Mouse (Mus musculus) liver, embryonic 15.5 days (tissue): Measurements from ENCODE around the gene 1700034J05Rik. TPM values are rescaled to one million over a fixed set of nuclear protein-coding genes. Genes with fewer than 3 reads are reported as not detected.

Source experiments
- ATAC-seq: fragments of 200-750 bp; cut with Nextera tagmentation; 2 replicates; pipeline ENCODE4 v1.8.0; 2017; ENCODE audit warnings: moderate number of reproducible peaks, mild to moderate bottlenecking, moderate library complexity; ENCODE audit not compliant: insufficient read depth
- H3K27ac ChIP-seq: fragments of 300-500 bp; sonication (generic); replicated peaks from 2 replicates; pipeline ENCODE4 v1.5.1; 2015; ENCODE audit warnings: mild to moderate bottlenecking, inconsistent platforms
- H3K27me3 ChIP-seq: fragments of 300-500 bp; sonication (generic); 2 replicates; pipeline ENCODE4 v1.6.1; 2015; ENCODE audit warnings: mild to moderate bottlenecking, inconsistent platforms
- H3K36me3 ChIP-seq: fragments of 300-500 bp; sonication (generic); replicated peaks from 2 replicates; pipeline ENCODE4 v1.6.1; 2015; ENCODE audit warnings: moderate library complexity, mild to moderate bottlenecking, inconsistent platforms
- H3K4me1 ChIP-seq: fragments of 300-500 bp; sonication (generic); replicated peaks from 2 replicates; pipeline ENCODE4 v1.6.1; 2015; ENCODE audit warnings: inconsistent platforms
- H3K4me2 ChIP-seq: fragments of 300-500 bp; sonication (generic); 2 replicates; pipeline ENCODE4 v1.6.1; 2015; ENCODE audit warnings: moderate library complexity, mild to moderate bottlenecking, inconsistent platforms
- H3K4me3 ChIP-seq: fragments of 300-500 bp; sonication (generic); replicated peaks from 2 replicates; pipeline ENCODE4 v1.5.1; 2015; ENCODE audit warnings: mild to moderate bottlenecking, inconsistent platforms
- H3K9ac ChIP-seq: fragments of 300-500 bp; sonication (generic); 2 replicates; pipeline ENCODE4 v1.6.1; 2015; ENCODE audit warnings: moderate library complexity, mild to moderate bottlenecking, inconsistent platforms
- H3K9me3 ChIP-seq: fragments of 300-500 bp; sonication (generic); replicated peaks from 2 replicates; pipeline ENCODE4 v1.6.1; 2016; ENCODE audit warnings: inconsistent platforms
- WGBS: fragments of 180-500 bp; shearing (Covaris S2); methylation state at CpG from one replicate; pipeline ENCODE4 v1.1.7; 2015; ENCODE audit warnings: mixed read lengths; ENCODE audit not compliant: insufficient replicate concordance; 5-methylcytosine and 5-hydroxymethylcytosine counted together
- polyA plus RNA-seq: library from polyadenylated mRNA; unstranded; fragments of >200 nt; fragmentation: Nextera tagmentation; extraction: Ambion mirVana; gene quantifications from 2 replicates; pipeline ENCODE4 v1.2.1, GENCODE M21; 2015

Gene 1700034J05Rik
- polyA plus RNA-seq: 0.05 and 0.06 TPM in 2 replicates

DNA sequence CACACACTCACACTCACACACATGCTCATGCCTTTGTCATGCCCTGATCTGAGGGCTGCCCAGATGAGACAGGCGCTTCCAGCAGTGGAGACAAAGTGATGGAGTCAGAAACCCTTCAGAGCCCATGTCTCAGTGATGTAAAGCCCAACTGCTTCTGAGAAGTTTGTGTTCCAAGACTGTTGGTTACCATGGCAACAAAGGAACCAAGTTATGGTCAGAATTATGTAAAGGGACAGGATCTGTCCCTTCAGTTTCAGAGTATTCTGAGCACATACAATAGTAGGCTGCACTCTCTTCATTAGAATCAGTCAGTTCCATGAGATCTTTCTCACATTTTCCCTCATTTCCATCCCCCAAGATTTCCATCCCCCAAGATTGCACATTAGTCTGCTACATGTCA, at the start of gene 1700034J05Rik:
1700034J05Rik (minus strand) TSS at position 165 of the 400 bp plus-strand sequence.
- no peak for ATAC-seq
- Histone ChIP-seq H3K9me3 (no peaks in the 10 kb centered on the region), H3K27me3 (no peaks in the 10 kb centered on the region), H3K9ac (no peak within 1 kb of the TSS), H3K36me3 (no peaks in the 10 kb centered on the region), H3K4me3 (no peak within 1 kb of the TSS), H3K4me1 (peaks cover 14% of the 10 kb centered on the region), H3K27ac (no peak within 1 kb of the TSS), H3K4me2 (no peak within 1 kb of the TSS)
- 71% methylated on average over 1 of the region's 1 CpGs for WGBS

DNA sequence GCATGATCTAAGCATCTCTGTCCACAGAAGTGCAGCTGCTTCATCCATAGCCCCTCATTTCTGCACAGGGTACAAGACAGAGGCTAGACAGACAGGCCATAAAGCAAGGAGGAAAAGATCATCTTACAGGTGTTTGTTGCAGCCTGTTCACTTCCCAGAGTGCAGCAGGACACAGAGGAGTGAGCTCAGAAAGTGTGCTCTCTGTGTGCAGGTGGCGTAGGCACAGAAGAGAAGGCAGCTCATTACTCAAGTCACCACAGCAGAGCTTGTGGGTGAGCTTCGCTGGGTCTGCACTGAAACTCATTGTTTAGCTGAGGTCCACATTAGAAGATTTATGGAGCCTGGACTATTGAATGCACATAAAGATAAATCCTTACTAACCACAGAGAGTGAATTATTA, 45.5 kb upstream of the 1700034J05Rik start:
- ATAC-seq: no peak
- Histone ChIP-seq H3K9me3 (no peaks in the 10 kb centered on the region), H3K4me1 (no peaks in the 10 kb centered on the region), H3K27ac (no peak overlapping the region), H3K4me3 (no peak overlapping the region), H3K27me3 (no peaks in the 10 kb centered on the region), H3K4me2 (no peak overlapping the region), H3K36me3 (0 out of 2 replicates have a peak, but pooled peaks cover 11% of the 10 kb centered on the region), H3K9ac (no peak overlapping the region)
- 63% methylated on average over 2 of the region's 2 CpGs for WGBS

DNA sequence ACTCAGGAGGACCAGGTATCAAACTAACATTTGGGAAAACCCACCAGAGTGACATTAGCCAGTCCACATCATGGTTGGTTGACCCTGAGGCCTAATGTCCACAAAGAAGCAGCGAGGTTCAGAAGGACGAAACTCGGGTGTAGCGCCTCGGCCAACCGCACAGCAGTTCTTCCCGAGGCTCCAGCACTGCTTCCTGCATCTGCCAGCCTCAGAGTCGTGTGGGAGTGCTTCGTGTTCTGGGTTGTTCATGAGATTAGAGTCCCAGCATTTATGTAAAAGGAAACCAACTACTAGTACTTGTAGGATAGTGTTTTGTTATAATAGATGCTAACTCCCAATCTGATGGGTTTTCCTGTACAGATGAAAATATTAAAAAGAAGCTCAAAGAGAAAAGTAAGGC, 45.1 kb upstream of the 1700034J05Rik start:
- no peak for ATAC-seq
- WGBS: 60% methylated on average over 9 of the region's 9 CpGs
- no peak overlapping the region for H3K27ac ChIP-seq

DNA sequence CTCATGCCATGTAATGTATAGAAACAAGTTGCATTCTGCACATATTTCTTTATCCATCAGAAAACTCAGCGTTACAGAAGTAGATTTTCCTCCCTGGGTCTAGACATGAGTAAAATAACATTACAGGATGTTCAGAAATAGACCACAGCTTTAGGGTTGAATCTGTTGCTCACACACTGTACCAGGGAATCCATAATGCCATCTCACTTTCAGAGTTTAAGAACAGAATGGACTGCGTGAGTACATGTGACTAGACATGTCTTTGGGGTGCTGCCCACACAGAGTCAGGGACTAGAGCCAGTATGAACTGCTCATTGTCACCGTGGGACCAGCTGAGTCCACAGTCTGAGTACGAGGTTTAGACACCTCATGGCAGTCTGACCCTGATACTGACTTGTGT, 44.5 kb upstream of the 1700034J05Rik start:
- Histone ChIP-seq H3K27me3 (no peaks in the 10 kb centered on the region), H3K9ac (no peak overlapping the region), H3K4me3 (no peak overlapping the region), H3K27ac (no peak overlapping the region), H3K36me3 (0 out of 2 replicates have a peak, but pooled peaks cover 7% of the 10 kb centered on the region), H3K4me2 (no peak overlapping the region), H3K9me3 (no peaks in the 10 kb centered on the region), H3K4me1 (no peaks in the 10 kb centered on the region)
- no peak for ATAC-seq
- 64% methylated on average over 4 of the region's 4 CpGs for WGBS

More for the DNA sequence above, 45.1 kb upstream of the 1700034J05Rik start:
- no peaks in the 10 kb centered on the region for H3K27me3 ChIP-seq
- H3K36me3 ChIP-seq: 0 out of 2 replicates have a peak, but pooled peaks cover 11% of the 10 kb centered on the region
- H3K4me3 ChIP-seq: no peak overlapping the region
- no peak overlapping the region for H3K4me2 ChIP-seq
- H3K9ac ChIP-seq: no peak overlapping the region
- H3K4me1 ChIP-seq: no peaks in the 10 kb centered on the region
- no peaks in the 10 kb centered on the region for H3K9me3 ChIP-seq

DNA sequence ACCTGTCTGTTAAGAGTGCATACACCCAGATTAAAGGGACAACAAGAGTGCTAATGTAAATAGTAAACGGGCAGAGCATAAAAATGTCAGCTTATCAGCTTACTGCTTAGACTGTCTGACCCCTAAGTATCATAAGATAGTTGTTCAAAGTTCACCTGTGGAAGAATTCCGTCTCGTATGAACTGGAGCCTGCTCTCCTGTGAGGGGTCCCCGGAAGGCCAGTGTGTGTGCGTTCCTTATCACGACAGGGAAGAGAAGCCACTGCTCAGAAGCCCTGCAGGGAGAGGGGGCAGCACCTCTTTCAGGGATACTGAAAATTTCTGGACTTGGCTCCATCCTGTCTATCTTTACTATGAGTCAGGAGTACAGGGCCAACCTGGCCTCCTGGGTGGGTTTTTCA, 42.8 kb upstream of the 1700034J05Rik start:
- H3K4me2 ChIP-seq: no peak overlapping the region
- no peak for ATAC-seq
- no peaks in the 10 kb centered on the region for H3K9me3 ChIP-seq
- H3K36me3 ChIP-seq: 0 out of 2 replicates have a peak, but pooled peaks cover 4% of the 10 kb centered on the region
- no peak overlapping the region for H3K9ac ChIP-seq
- 59% methylated on average over 6 of the region's 6 CpGs for WGBS
- H3K4me1 ChIP-seq: no peaks in the 10 kb centered on the region
- H3K27me3 ChIP-seq: no peaks in the 10 kb centered on the region
- H3K4me3 ChIP-seq: no peak overlapping the region
- no peak overlapping the region for H3K27ac ChIP-seq

DNA sequence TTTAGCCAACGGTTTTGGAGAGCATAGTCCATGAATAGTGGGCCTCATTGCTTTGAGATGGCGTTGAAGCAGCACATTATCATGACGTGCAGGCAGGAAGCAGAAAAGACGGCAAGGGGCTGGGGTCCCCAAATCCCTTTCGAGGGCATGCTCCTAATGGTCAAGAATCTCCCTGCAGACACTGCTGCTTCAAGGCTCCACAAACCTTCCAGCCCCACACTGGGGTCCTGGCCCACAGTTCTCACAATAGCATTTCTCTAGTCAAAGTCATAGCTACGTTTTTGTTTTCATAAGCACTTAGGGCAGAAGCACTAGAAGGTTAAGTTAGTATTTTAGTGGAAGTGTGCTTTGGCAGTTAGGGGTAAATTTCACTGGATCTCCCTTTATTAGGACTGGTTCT, 41.7 kb upstream of the 1700034J05Rik start:
- Histone ChIP-seq H3K9me3 (no peaks in the 10 kb centered on the region), H3K4me3 (no peak overlapping the region), H3K9ac (no peak overlapping the region), H3K27ac (no peak overlapping the region), H3K36me3 (no peaks in the 10 kb centered on the region), H3K4me2 (no peak overlapping the region), H3K27me3 (no peaks in the 10 kb centered on the region), H3K4me1 (no peaks in the 10 kb centered on the region)
- ATAC-seq: no peak
- WGBS: 69% methylated on average over 6 of the region's 6 CpGs

DNA sequence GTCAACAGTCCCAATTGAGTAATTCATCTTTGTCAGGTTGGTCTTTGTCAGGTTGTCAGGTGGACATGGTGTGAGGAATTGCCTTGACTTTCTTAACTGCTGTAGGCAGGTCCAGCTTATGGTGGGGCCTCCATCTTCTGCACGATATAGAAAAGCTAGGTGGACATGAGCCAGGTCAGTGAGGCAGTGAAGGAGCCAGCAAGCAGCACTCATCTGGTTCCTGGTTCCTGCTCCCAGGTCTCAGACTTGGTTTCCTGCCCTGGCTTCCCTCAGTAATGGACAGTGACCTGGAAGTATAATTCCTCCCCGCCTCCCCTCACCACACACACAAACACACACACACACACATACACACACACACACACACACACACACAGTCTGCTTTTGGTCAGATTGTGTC, 41.2 kb upstream of the 1700034J05Rik start:
- 68% methylated on average over 2 of the region's 2 CpGs for WGBS
- Histone ChIP-seq H3K4me3 (no peak overlapping the region), H3K4me2 (no peak overlapping the region), H3K36me3 (no peaks in the 10 kb centered on the region), H3K27me3 (no peaks in the 10 kb centered on the region), H3K27ac (no peak overlapping the region), H3K9ac (no peak overlapping the region), H3K9me3 (no peaks in the 10 kb centered on the region), H3K4me1 (no peaks in the 10 kb centered on the region)
- no peak for ATAC-seq

DNA sequence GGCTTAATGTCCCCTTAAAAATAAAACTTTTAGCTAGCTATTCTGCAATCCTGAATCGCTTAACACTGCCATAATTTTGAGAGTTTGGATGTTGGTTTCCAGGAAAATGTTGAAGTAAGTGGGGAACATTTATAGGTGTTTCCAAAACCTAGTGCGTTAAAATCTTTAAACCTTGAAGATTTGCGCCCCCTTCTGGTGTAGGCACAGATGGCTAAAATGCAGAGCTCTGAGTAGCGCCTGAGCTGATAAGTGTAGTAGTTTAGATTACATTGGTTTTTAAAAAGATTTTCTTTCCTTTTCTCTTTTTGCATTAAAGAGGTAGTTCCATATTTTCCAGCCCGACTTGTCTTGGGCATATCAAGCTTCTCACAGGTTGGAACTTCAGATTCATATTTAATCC, 40.0 kb upstream of the 1700034J05Rik start:
- WGBS: 32% methylated on average over 5 of the region's 5 CpGs

DNA sequence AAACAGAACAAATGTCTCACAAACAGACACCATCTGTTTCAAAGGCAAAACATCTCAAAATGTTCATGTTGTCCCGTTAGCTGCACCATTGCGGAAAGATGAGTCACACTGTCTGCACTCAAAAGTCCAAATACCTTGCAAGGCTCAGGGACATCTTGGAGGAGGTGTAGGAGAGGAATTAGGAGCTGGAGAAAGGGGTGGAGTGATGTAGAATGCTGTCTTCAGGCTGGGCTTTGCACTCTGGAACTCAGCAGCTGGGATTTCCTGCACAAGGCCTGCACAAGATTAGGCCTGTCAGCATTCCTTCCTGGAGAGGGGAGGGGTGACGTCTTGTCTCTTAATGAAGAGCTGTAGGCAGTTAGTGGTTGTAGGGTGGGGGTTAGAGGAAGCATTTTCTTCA, 30.3 kb upstream of the 1700034J05Rik start:
- H3K4me2 ChIP-seq: no peak overlapping the region
- no peak for ATAC-seq
- no peaks in the 10 kb centered on the region for H3K27me3 ChIP-seq
- H3K9ac ChIP-seq: no peak overlapping the region
- H3K36me3 ChIP-seq: no peaks in the 10 kb centered on the region; the same call in 1 of the 2 replicates
- H3K4me1 ChIP-seq: no peaks in the 10 kb centered on the region
- WGBS: 57% methylated on average over 3 of the region's 3 CpGs
- H3K27ac ChIP-seq: no peak overlapping the region
- no peaks in the 10 kb centered on the region for H3K9me3 ChIP-seq
- no peak overlapping the region for H3K4me3 ChIP-seq

More for the DNA sequence above, 40.0 kb upstream of the 1700034J05Rik start:
- Histone ChIP-seq H3K9ac (no peak overlapping the region), H3K27ac (no peak overlapping the region), H3K36me3 (no peaks in the 10 kb centered on the region), H3K4me2 (no peak overlapping the region), H3K9me3 (no peaks in the 10 kb centered on the region), H3K27me3 (no peaks in the 10 kb centered on the region), H3K4me3 (no peak overlapping the region), H3K4me1 (no peaks in the 10 kb centered on the region)
- no peak for ATAC-seq

DNA sequence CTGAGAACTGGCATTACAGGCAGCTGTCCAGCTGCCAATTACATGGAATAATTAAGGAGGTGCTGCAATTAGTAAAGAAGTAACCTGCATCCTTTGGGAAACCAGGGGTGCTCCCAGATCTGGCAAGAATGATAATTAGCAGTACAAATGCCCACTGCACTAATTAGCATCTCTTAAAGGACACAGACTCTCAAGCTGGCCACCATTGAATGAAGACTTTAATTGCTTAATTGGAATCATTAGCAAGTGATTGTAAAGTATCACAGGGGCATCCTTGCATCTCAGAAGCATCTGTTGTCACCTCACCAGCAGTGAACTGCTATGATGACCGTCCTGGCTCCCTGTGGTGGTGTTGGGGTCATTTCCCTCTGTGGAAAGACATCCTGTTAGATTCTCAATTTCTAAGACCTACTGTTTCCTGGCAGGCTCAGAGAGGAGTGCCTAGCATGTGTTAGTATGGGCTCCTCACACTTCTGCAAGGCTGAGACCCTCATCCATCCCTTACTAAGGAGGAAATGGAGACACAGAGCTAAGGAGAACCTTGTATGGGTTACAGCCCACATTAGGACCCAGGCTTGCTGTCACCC, 27.1 kb upstream of the 1700034J05Rik start:
- no peak overlapping the region for H3K4me2 ChIP-seq
- H3K27ac ChIP-seq: no peak overlapping the region
- no peaks in the 10 kb centered on the region for H3K9me3 ChIP-seq
- H3K36me3 ChIP-seq: no peaks in the 10 kb centered on the region; the same call in 1 of the 2 replicates
- no peak overlapping the region for H3K4me3 ChIP-seq
- H3K9ac ChIP-seq: no peak overlapping the region
- H3K27me3 ChIP-seq: no peaks in the 10 kb centered on the region
- no peak for ATAC-seq
- no peaks in the 10 kb centered on the region for H3K4me1 ChIP-seq
- 68% methylated on average over 1 of the region's 1 CpGs for WGBS

DNA sequence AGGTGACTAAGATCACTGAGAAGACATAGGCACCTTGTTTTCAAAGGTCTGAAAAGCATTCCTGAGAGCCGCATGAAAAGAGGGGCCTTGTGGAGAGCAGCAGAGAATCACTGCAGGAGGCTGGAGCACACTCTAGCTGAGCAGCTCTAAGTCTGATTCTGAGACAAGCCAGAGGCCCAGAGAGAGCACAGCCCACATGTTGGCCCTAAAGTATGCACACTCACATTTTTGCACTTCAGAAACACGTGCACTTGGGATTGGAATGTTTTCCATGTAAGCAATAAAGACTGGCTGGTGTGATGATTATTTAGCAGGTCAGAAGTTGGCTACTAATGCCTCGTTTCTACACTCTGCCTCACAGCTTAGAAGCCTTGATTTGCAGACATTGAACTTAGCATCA, 25.7 kb upstream of the 1700034J05Rik start:
- no peak for ATAC-seq
- 41% methylated on average over 3 of the region's 3 CpGs for WGBS

More for the DNA sequence above, 25.7 kb upstream of the 1700034J05Rik start:
- Histone ChIP-seq H3K9me3 (no peaks in the 10 kb centered on the region), H3K36me3 (no peaks in the 10 kb centered on the region; the same call in 1 of the 2 replicates), H3K4me2 (no peak overlapping the region), H3K4me1 (no peaks in the 10 kb centered on the region), H3K9ac (no peak overlapping the region), H3K27me3 (no peaks in the 10 kb centered on the region), H3K27ac (no peak overlapping the region), H3K4me3 (no peak overlapping the region)
